Mouse (Mus musculus) kidney, postnatal 10 days (tissue): ENCODE results near the gene Mterf4.

Experiments used
- DNase-seq: peaks from one replicate; pipeline ENCODE4 v3.0.0; 2021; ENCODE audit warnings: mixed read lengths

Mterf4 gene

GRCm38 (mm10) chr1:93257560-93257959 is 48.2 kb downstream of the Mterf4 start:
- no peak for DNase-seq

GRCm38 (mm10) chr1:93255761-93256160 is 50.0 kb downstream of the Mterf4 start:
- no peak for DNase-seq

GRCm38 (mm10) chr1:93252586-93252985 is 53.1 kb downstream of the Mterf4 start:
- DNase-seq: no peak
